Mouse (Mus musculus): Measurements from ENCODE around the gene Mageb18.
"Not testable (repeated sequence)": the region's sequence is repeated elsewhere in the genome, so short reads cannot be mapped to it uniquely, and the experiment has no call there.

Mageb18 gene

GRCm38 (mm10) chrX:92599472-92599871, at the start of gene Mageb18:
Gene Mageb18 (minus strand): TSS chrX:92599572.
- no peak for DNase-seq

- DNase-seq = no peak
These were observed 13.4 kb upstream of the Mageb18 start for GRCm38 (mm10) chrX:92612788-92613187.

GRCm38 (mm10) chrX:92610466-92610865, 11.1 kb upstream of the Mageb18 start:
- DNase-seq = no peak

- peak; percentile 43 to 46 for DNase-seq
These were observed 2.0 kb downstream of the Mageb18 start for GRCm38 (mm10) chrX:92597324-92597723.

GRCm38 (mm10) chrX:92527826-92528225, 71.5 kb downstream of the Mageb18 start:
- no peak for DNase-seq

- no peak for DNase-seq
These were observed 101.1 kb downstream of the Mageb18 start for GRCm38 (mm10) chrX:92498254-92498653.

- DNase-seq = not testable (repeated sequence)
These were observed 109.7 kb downstream of the Mageb18 start, which contains the start of gene Gm5941 for GRCm38 (mm10) chrX:92489649-92490048. Gene Gm5941 (plus strand): TSS chrX:92489949.

- no peak for DNase-seq
These were observed 134.6 kb downstream of the Mageb18 start for GRCm38 (mm10) chrX:92464773-92465172.

GRCm38 (mm10) chrX:92460496-92460895, 138.9 kb downstream of the Mageb18 start:
- DNase-seq = peak; percentile 21 to 42

- DNase-seq = peak; percentile 0 to 3
These were observed 212.0 kb downstream of the Mageb18 start for GRCm38 (mm10) chrX:92387384-92387783.

GRCm38 (mm10) chrX:92342924-92343323, 256.4 kb downstream of the Mageb18 start:
- DNase-seq = peak; percentile 74 to 75

GRCm38 (mm10) chrX:92340906-92341305, 258.5 kb downstream of the Mageb18 start:
- peak; percentile 57 to 77 for DNase-seq

GRCm38 (mm10) chrX:92339551-92339950, 259.8 kb downstream of the Mageb18 start:
- DNase-seq = peak; percentile 74 to 76

- no peak for DNase-seq
These were observed 265.9 kb downstream of the Mageb18 start for GRCm38 (mm10) chrX:92333459-92333858.

- no peak for DNase-seq
These were observed 275.8 kb downstream of the Mageb18 start for GRCm38 (mm10) chrX:92323599-92323998.

GRCm38 (mm10) chrX:92280619-92281018, 318.8 kb downstream of the Mageb18 start:
- DNase-seq = no peak

Data from cerebellum, postnatal 10 days (tissue).